In genomic region chr10:62149929-62150328, GRCm38 (mm10) we compare ENCODE assay signal across 15 mouse cellular contexts. TPM values are rescaled to one million over a fixed set of nuclear protein-coding genes. Genes with fewer than 3 reads are reported as not detected.
"Had no signal": no experiment of that assay in that cellular context is flagged by ENCODE, and none has a peak within 500 bp of the region (broad histone marks: within the 10 kb centered on the region; RNA-seq: fewer than 3 reads in every experiment).

No protein-coding gene starts in this region.

- H3K4me1 ChIP-seq: limb, embryonic 13.5 days had no signal

- DNase-seq: kidney, adult 9 months; kidney, postnatal 36 days; left cerebral cortex, postnatal 4 days; lung, adult 18-20 months; right cerebral cortex, adult 18-20 months; right cerebral cortex, postnatal 25 days; thymus, postnatal 36 days had no signal

- H3K36me3 ChIP-seq: limb, embryonic 13.5 days had no signal

- H3K4me3 ChIP-seq: limb, embryonic 13.5 days; myocyte had no signal

- H3K9ac ChIP-seq: limb, embryonic 13.5 days; liver, embryonic 14.5 days had no signal

- ATAC-seq: intestine, postnatal 0 days had no signal

- H3K9me3 ChIP-seq: limb, embryonic 13.5 days had no signal

- H3K4me2 ChIP-seq: limb, embryonic 13.5 days had no signal

- H3K27ac ChIP-seq: kidney, postnatal 0 days; limb, embryonic 13.5 days; liver, embryonic 14.5 days had no signal

RNA-seq across cellular contexts. Expression of gene Neurog3, which starts 17.0 kb away (rescaled TPM):
- polyA plus RNA-seq: kidney, postnatal 0 days; limb, embryonic 13.5 days; liver, adult 2 months; lung, embryonic 16.5 days; myocyte; thymus, postnatal 0 days had no signal
